Mouse (Mus musculus) adrenal gland, postnatal 36 days (tissue): Measurements from ENCODE around the gene Lsm2. TPM values are rescaled to one million over a fixed set of nuclear protein-coding genes. Genes with fewer than 3 reads are reported as not detected.
"Not testable (repeated sequence)": the region's sequence is repeated elsewhere in the genome, so short reads cannot be mapped to it uniquely, and the experiment has no call there.

Experiments
- DNase-seq, 2 experiments: peaks; one replicate each; pipeline ENCODE4 v3.0.0; 2021; ENCODE audit warnings: mixed read lengths in 1 of 2
- total RNA-seq, 2 experiments: library from RNA; stranded (reverse); gene quantifications; 2 replicates each; pipeline ENCODE4 v1.2.3; 2021

Gene Lsm2
- total RNA-seq, 2 experiments from 2014 or later, result 35.2 to 35.5 TPM

DNA sequence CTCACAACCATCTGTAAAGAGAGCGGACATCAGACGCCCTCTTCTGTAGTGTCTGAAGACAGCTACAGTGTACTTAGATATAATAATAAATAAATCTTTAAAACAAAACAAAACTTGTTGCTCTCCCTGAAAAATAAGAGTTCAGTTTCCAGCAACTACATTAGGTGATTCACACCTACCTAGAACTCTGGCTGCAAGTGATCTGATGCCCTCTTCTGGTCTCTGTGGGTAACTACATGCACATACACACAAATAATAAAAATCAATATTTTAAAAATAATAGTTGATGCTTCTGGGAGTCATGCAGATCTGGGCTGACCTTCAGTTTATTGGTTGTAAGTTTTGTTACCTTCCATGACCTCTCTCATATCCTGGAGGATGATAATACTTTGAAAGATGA, 2.6 kb downstream of the Lsm2 start:
- no peak for DNase-seq

DNA sequence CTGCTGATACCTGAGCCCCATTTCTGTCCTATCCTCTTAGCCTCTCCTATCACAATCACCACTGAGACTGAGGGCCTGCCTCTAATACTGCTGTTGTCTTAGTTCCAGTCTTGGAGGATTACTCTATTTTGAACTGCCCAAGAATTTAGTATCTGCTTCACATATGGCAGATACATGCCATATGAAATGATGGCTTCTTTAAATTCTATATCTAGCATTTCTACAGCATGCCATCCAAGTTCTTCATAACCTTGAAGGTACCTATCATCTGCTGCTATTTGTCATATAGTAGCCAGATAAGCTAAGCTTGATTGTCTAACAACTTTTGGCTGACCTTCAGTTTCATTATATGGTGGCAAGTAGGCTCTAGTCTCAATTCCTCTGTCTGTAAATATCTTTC, 13.1 kb downstream of the Lsm2 start:
- DNase-seq, result no peak

- DNase-seq, result not testable (repeated sequence)
Measured at GRCm38 (mm10) chr17:34995192-34995591, 13.5 kb downstream of the Lsm2 start.

- DNase-seq, result not testable (repeated sequence)
Measured at GRCm38 (mm10) chr17:34995927-34996326, 14.3 kb downstream of the Lsm2 start.

- DNase-seq, result no peak
Measured at GRCm38 (mm10) chr17:34996411-34997141, 14.9 kb downstream of the Lsm2 start.

DNA sequence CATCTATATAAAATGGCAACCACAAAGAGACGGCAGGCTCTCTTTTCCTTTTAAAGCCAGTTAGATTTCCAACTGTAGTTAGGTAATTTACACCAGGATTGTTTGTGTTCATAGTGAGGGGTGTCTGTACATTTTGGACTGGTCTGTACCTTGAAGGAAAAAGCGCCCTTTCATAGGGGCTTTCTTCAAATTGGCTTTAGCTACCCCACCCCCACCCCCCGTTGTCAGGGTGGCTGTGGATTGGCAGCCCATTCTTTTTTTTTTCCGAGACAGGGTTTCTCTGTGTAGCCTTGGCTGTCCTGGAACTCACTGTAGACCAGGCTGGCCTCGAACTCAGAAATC, 15.5 kb downstream of the Lsm2 start:
- DNase-seq, result no peak

- DNase-seq, result no peak
Measured at GRCm38 (mm10) chr17:34998526-34999430, 17.1 kb downstream of the Lsm2 start.

DNA sequence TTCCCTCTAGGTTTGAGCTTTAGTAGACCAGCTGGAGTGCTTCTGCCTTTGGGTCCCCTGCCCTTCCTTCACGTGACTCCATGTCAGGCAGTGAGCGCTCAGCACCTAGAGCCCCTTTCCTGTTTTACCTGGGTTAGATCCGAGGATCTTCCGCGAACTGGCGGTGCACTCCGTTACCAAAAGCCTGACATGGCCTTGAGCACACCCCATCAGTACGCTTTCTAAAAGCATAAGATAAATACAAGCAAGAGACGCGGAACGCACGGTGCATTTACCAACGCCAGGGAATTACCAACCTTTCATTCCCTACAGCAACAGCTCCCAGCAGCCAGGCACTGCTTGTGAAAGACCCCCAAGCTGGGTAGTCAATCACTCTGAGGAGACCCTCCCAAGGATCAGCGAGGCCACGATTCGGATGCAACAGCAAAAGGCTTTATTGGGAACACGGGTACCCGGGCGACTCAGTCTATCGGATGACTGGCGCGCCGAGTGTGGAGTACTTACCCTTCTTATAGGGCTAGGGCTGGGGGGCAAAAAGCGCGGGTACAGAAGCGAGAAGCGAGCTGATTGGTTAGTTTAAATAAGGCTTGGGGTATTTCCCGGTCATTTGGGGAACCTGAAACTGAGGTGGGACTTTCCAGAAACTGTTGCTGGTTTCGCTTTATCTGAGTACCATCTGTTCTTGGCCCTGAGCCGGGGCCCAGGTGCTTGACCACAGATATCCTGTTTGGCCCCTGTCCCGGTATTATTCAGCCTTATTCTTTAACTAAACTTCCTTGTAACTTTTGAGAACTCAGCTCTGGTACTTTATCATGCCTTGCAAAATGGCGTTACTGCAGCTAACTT, 18.4 kb downstream of the Lsm2 start:
- not testable (repeated sequence) for DNase-seq

GRCm38 (mm10) chr17:35000717-35001451, 19.2 kb downstream of the Lsm2 start, which contains the start of gene Vars:
Vars (plus strand) TSS chr17:35000987.
- peak; percentile 91 to 93 for DNase-seq

GRCm38 (mm10) chr17:35001452-35002152, 19.9 kb downstream of the Lsm2 start:
- no peak for DNase-seq

- no peak for DNase-seq
Measured at GRCm38 (mm10) chr17:35002153-35002865, 20.6 kb downstream of the Lsm2 start.

DNA sequence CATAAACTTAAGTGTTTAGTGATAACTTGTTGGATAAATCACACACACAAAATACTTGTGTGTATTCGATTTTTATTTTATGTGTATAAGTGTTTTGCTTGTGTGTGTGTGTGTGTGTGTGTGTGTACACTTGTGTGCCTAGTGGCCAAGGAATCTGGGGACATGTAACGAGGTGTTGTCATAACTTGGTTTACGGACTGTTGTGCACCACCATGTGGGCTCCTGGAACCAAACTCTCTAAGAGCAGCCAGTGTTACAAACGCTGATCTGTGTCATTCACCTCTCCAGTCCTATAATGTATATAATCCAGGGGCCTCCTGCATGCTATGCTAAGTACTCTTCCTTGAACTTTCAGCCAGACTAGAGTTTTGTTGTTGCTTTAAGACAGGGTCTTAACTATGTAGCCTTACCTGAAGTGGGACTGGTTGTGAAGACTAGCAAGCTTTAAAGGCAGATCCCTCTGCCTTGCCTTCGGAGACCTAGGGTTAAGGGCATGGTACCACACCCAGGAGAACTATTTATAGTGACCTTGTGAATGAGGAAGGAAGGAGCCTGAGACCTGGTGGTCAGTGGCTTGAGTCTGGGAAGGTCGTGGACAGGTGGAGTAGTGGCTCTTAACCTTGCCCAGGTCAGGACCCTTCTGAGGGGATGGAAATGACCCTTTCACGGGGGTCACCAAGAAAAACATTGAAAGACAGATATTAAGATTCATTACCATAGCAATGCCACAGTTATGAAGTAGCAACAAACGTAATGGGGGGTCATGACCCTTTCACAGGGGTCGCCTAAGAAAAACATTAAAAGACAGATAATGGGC, 21.6 kb downstream of the Lsm2 start:
- DNase-seq, result no peak

DNA sequence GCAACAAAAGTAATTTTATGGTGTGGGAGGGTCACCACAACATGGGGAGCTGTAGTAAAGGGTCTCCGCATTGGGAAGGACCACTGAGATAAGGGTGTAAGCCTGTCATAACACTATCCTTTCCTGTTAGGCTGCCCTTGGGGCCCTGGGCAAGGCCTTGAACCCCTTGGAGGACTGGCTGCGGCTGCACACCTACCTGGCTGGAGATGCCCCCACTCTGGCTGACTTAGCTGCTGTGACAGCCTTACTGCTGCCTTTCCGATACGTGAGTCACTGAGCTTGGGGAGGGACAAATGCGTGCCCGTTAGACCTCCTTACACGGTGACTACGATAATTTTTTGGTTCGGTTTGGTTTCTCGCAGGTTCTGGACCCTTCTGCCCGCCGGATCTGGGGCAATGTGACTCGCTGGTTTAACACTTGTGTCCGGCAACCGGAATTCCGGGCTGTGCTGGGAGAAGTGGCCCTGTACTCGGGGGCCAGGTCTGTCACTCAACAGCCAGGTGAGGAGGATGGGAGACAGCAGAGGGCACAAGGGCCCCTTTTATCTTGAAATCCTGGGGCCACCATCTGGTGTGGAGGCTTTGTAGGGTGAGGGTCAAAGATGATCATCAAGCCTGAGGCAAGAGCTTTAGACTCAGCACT, 22.5 kb downstream of the Lsm2 start:
- no peak for DNase-seq

DNA sequence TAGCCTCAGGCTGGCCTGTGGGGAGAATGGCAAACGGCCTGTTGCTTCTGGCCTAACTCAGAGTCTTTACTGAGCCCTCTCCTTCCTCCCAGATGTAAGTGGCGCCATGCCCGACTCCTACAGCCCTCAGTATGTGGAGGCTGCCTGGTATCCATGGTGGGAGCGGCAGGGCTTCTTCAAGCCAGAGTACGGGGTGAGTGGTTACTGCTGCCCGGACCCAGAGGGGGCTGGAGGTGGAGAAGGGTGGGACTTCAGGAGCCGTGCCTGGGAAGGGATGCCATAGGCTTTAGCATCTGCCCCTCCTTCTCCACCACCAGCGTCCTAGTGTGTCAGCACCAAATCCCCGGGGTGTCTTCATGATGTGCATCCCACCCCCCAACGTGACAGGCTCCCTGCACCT, 23.5 kb downstream of the Lsm2 start:
- no peak for DNase-seq

DNA sequence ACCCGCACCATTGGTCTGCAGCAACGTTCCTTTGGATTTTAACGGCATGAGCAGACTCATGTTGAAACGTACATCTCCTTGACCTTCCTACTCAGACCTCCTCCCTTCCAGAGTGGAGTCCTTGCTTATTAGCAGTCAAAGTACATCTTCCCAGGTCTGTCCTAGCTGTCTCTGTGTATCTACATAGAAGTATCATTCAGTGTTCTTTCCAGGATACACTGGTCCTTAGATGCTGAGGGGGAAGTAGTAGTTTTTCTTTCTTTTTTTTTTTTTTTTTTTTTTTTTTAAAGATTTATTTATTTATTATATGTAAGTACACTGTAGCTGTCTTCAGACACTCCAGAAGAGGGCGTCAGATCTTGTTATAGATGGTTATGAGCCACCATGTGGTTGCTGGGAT, 24.2 kb downstream of the Lsm2 start:
- DNase-seq, result not testable (repeated sequence)

GRCm38 (mm10) chr17:35007387-35007991, 25.8 kb downstream of the Lsm2 start:
- no peak for DNase-seq

GRCm38 (mm10) chr17:35009586-35009985, 27.9 kb downstream of the Lsm2 start:
- DNase-seq, result no peak

GRCm38 (mm10) chr17:35011440-35011839, 29.8 kb downstream of the Lsm2 start:
- DNase-seq, result no peak
